Mouse (Mus musculus) retina, adult 2 months (tissue): ENCODE data around the gene Hsp90ab1.

Source experiments
- DNase-seq: peaks from one replicate; pipeline ENCODE4 v3.0.0-alpha.2; 2012; ENCODE audit warnings: low read depth, low spot score

Gene Hsp90ab1

DNA sequence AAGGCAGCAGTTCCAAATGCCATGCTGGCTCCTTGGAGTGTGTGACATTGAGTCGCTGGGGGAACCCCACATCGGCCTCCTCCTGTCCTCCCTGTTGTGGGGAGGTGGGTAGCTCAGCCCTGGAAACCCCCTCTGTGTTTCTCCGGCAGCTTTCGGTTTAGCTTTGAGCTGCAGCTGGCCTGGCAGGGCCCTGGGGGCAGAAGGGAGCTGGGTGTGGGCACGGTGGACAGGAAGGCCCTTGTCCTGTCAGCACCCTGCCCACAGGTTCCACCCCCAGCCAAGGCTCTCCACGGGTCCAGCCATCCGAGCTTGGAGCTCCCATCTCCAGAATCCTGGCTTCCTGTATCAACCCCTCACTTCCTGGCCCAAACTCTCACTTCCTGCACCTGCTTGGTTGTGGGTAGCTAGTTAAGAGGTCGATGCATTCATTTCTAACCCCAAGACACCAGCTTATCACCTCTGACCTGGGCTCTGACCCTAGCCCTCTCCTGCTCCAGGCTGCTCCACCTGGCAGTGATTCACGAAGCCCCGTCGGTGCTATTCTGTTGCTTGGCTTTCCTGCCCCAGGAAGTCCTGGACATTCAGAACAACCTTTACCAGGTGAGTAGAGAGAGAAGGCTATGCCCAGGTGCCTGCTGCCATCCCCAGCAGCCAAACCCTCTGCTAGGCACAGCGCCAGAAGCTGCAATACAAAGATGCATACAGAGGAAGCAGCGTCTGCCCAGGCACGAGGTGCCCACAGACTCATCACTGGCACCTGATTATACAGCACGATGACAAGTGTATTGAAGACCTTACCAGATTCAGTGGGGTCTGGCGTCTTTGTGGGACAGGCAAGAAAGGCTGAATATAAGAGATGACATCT lies 14.8 kb downstream of the Hsp90ab1 start:
- no peak for DNase-seq

DNA sequence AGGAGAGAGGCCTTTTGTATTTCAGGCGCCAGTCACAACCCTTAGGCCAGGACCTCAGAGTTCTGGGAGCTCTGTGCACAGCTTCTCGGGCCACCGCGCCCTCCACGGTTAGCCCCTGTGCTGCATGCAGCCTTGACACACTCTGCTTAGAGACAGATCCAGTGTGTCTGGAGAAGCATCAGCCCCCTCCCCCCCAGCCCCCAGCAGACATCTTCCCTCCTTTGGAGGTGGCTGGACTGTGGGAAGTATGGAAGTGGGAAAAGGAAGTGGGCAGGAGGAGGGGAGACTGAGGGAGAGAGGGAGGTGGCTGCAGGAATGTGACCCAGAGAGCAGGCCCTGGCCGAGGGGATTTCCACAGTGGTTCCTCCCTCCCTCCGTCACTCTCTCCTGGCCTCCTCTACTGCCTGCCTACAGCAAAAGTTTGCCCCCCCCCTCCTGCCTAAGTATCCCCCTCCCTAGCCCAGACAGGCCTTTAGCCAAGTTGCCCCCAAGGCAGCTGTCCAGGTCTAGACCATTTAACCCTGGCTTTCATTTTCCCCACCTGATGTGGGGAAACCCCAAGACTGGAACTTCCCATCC lies 15.7 kb downstream of the Hsp90ab1 start:
- no peak for DNase-seq

DNA sequence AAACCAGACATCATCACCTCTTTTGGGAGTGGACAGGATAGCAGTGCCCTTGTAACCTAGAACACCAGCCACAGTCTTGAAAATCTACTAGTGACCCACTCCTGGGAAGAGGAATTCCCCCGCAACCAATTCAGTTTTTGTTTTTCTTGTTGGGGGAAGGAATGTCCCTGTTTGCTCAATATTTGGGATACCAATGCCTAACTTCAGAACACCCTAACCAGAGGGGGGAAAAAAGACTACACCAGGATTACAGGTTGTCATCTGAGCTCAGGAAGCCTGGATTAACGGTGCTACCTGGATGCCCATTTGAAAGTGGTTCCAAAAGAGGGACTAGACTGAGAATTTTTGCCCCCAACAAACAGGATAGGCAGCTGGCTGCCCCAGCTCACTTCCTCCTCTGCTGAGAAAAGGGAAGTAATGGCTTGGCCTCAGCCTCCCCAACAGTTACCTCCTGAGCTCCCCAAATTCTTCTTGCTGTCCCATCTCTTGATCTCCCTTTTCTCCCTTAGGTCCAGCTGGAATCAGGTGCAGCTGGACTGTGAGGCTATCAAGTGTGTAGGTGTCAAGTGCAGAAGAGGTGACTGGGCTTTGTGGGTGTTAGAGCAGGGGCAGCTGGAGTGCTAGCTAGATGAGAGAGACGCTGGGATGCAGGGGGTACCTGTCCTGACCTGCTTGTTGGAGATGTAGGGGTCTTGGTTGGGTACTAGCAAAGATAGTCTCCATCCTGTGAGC lies 16.4 kb downstream of the Hsp90ab1 start:
- DNase-seq = no peak

DNA sequence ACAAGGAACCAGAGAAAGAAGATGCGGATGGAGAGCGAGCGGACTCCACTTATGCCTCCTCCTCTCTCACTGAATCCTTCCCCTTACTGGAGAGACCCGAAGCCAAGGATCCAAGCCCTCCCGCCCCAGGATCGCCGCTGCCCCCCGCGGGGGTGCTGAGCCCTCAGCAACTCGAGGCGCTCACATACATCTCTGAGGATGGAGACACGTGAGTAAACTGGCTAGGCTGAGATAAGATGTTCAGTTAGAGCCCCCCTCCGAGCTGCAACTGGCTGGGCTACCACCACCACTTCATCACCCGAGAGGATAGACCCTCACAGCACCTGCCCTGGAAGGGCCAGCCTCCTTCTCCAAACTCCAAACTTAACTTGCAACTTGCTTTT lies 17.0 kb downstream of the Hsp90ab1 start:
- no peak for DNase-seq

DNA sequence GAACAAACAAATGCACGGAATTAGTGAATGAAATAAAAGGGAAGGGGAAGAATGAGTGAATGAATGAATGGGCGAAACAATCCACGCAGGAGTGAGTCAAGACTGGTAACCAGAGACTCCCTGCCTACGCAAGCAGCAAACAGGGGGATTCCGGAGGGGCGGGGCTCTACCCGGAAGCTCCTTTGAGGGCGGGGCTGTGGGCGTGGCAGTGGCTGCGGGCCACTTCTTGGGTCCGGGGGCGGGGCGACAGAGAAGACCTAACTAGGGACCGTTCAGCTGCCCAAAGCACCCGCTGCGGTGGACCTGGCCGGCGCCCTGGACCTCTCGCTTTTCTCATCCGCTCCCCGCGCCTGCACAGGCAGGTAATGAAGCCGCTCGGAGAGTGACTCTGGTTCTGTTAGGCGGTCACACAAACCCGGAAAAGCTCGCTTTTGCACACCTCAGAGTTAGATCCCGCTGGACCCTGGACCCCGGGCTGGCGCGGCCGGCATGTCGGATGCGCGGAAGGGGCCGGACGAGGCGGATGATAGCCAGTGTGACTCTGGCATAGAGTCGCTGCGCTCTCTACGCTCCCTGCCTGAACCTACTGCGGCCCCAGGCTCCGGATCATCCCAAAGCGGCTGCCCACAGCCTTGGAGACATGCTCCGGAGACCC lies 17.5 kb downstream of the Hsp90ab1 start, which contains the start of gene Nfkbie:
Gene Nfkbie, plus strand, starts transcription at position 252 of the 655 bp plus-strand sequence.
- peak; percentile 77 for DNase-seq

DNA sequence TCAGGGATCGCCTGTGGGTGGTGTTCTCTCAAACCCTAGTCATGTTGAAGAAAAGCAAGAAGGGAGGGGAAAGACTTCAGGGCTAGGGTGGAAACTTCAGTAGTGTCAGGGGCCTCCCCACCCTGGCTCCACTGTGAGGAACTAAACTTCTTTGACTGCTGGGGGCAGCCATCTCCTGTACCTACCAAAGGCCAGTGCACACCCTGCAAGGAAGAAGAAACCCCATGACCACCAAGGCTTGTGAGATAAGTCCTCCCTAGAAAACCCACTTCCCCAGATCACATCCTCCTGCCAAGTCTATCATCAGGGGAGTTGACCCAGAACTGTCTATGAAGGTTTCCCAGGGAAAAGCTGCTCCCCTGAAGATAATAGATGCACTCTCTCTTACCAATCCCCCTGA lies 18.7 kb downstream of the Hsp90ab1 start:
- no peak for DNase-seq

DNA sequence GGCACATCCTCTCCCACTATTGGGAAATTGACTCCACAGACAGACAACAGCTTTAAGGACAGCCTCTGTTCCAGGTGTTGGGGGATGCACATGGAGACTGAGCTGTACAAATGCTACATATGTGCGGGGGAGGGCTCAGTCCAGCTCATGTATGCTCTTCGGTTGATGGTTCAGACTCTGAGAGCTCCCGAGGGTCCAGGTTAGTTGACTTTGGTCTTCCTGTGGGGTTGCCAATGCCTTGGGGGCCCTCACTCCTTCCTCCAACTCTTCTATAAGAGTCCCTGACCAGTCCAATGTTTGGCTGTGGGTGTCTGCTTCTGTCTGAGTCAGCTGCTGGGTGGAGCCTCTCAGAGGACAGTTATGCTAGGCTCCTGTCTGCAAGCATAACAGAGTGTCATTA lies 20.0 kb downstream of the Hsp90ab1 start:
- no peak for DNase-seq

DNA sequence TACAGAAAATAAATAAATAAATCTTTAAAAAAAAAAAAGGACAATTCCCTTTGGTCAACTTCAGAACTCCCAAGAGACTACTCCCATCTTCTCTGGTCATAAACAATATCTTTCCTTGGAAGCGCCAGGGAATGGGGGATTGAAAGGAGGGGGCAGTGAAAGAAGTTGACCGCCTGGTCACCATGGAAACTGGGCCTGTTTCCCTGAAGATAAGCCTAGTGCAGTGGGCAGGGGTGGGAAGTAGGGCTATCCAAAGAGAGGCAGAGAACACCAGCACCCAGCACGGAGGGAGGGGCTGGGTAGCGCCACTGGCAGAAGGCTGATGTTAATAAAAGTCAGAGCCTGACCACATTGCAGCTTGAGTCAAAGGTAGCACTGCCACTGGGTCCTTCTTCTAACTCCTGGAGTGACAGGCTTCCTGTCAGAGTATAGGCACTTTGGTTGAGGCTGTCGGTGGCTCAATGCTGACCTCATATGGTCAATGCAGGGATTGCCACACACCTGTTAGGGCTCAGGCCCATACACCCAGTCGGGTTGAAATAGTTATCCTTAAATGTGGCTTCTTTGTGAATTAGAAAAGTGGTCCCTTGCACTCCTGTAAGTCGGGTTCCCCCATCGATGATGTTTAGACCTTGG lies 21.1 kb downstream of the Hsp90ab1 start:
- DNase-seq = no peak

DNA sequence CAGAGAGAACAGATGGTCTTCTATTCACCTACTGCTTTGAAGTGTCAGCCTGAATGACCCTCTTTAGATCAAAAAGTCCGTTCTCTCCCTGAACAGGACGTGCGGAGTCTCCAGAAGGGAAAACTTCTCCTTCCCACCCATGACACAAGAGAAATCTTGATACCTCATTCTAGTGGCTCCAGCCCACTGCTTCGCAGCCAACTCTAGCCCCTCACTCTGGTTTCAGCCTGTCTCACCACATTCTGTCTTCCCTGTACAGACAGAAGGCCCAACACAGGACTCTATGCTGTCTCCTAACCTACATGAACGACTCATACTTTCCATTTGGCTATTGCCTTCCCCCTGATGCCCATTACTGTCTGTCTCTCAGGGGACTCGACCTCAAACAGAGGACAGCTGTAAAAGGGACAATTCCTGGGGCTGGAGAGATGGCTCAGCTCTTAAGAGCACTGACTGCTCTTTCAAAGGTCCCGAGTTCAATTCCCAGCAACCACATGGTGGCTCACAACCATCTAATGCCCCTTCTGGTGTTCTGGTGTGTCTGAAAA lies 21.7 kb downstream of the Hsp90ab1 start:
- DNase-seq = no peak

DNA sequence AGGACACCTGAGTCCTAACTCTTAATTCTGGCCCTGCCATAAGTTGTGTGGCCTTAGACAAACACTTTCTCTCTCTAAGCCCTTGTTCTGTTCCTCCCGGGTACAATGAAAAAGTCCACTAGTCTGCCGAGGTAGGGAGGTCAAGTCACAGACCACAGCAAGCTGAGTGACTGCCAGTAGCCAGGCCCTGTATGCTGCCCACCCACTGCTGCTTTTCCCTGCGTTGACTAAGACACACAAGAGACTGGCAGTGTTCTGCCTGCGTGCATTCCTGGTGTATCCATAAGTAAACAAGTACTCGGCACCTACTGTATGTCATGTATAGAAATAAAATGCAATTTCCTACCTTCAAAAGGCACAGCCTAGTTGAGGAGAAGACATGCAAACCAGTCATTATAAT lies 22.8 kb downstream of the Hsp90ab1 start:
- no peak for DNase-seq

DNA sequence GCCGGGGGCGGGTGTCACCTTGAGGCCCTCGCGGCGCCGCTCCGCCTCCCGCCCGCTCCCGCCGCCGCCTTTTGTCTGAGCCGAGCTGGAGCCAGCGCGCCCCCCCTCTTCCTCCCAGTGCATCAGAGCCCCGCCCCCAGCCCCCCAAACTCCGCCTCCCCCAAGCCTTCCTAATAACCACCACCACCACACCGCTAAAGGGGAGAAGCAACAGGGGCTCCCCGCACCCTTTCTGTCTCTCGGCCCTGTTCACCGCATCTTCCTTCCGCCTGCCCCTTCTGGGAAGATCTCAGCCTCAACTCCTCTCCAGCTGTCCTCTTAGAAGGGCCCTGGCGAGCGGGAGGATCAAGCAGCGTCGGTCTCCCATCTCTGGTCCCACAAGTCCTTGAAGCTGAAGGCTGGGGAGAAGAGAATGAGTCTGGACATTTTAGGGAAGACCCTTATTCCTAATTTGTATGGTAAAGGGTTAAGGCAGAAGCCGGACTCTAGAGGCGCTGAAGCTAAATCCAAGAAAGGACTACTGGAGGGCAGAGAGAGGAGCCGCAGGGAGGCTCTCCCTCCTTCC lies 23.4 kb downstream of the Hsp90ab1 start, which contains the start of gene Tmem151b:
Gene Tmem151b, minus strand, starts transcription at position 61 of the 565 bp plus-strand sequence.
- no peak for DNase-seq

DNA sequence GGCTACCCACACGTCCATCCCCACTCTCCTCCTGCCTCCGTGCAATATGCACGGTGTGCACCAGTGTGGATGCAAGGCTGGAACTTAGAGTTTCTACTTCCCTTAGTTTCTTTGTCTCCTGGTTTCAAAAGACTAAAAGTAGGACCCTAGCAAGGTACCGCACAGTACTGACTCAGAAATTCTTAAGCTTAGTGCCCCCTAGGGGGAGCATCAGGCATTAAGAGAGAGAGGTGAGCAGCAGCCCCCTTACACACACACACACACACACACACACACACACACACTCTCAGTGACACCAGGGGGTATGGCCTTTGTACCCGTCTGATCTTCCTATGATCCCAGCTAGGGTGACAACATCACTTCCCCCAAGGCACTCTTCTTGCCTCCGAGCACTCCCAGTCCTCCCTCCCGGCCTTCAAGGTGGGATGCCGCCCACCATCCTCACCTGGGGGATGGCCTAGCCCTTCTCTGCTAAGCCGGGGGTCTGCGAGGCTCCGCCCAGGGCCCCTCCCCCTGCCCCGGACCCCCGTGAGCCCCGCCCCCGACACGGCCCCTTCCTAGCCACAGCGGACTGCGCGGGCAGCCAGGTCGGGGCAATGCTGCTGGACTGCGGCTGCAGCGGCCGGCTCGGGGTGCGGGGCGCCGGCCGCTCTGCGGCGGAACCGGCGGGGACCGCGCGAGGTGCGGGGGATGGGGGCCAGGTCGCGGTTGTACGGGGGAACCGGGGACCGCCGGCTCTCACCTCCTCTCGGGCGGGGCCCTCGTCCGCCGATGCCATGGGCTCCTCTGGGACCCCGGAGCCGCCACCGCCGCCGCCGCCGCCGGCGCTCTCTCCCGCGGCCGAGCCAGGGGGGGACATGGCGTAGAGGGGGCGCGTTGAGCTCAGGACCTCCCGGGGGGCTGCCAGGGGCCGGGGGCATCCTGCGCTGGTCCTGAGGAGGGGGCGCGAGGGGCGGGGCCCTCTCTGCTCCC lies 24.2 kb downstream of the Hsp90ab1 start:
- no peak for DNase-seq

DNA sequence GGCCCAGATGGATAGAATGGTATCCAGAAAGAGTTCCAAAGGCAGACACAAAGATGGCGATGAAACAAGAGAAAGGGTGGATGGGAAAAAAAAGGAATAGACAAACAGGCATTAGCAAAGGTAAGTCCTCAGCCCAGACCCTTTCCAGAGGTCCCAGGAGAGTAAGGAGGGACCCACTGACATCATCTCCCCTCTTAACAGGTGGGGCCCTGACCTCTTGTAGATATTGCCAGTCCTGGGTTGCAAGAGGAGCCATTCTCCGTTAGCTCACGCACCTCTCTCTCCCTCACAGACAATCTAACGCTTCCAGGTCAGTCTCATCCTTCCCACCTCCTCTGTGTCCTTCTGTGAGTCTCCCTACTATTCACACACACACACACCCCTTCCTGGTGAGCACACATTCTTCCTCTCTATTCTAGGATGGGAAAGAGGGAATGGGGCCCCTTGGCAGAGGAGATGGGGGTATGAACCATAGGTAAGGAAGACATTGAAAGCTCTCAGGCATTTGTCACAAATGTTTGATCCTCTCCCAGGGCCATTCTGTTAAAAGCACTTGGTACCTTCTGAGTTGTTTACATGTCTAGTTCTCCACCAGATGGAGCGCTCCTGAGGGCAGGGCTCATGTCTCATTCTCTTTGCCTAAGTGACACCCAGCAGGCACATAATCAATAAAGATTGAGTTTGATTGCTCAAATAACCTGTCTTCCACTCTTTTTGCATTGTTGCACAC lies 25.4 kb downstream of the Hsp90ab1 start:
- no peak for DNase-seq

DNA sequence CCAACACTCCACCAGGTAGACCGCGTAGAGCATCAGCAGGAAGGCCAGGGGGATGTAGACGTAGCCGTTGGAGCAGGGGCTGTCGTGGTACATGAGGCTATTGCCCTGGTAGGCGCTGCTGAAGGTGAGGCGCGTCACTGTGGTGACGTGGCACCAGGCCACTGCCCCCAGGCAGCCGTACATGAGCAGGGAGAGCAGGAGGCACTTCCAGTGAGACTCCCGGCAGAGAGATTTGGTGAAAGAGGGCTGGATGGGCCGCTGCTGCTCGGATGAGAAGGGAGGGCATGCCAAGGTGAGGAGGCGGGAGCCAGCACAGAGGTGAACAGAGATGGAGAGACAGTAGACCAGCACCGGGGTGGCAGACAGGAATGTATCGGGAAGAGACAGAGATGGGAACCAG lies 26.1 kb downstream of the Hsp90ab1 start:
- DNase-seq = no peak

DNA sequence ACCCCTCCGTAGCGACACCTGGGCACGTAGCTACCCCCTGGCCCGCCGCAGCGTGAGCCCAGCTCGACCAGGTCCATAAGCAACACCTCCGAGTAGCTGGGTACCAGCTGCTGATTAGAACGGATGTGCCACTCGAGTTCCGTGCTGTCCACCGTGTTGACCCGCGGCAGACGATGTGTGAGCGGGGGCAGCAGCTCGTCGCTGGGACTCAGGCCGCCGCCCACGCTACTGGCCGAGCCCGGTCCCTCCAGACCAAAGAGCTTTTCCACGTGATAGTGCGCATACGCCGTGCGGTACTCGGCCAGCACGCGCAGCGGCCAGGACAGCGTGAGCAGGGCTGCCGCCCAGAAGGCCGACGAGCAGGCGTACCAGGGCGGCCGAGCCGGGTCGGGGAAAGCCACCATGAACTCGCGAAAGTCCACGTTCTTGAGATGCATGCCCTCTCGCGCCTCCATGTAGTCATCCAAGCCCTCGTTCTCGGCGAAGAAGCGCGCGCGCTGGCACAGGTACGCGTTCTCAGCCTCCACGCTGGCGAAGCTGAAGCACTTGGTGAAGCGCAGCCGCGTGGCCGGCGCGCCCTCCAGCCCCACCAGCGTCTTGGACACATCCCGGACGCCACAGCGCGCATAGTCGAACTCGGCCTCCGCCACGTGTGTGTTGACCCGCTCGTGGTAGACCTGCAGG lies 27.7 kb downstream of the Hsp90ab1 start:
- DNase-seq = no peak

DNA sequence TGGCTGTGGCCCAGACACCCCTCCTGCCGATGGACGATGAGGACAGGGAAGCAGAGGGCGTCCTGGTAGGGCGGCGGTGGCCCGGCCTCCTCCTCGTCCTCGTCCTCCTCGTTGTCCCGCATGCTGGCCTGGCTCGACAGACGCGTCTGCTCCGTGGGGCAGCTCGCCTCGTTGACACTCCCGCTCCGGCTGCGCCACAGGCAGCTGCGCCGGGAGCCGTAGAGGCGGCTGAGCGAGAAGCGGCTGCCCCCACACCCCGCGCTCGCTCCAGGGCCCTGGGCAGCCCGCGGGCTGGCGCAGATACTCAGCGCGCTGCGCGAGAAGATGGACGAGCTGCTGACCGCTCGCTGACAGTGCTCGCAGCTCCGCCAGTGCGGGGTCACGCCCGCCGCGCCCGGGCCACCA lies 28.2 kb downstream of the Hsp90ab1 start:
- DNase-seq = no peak

DNA sequence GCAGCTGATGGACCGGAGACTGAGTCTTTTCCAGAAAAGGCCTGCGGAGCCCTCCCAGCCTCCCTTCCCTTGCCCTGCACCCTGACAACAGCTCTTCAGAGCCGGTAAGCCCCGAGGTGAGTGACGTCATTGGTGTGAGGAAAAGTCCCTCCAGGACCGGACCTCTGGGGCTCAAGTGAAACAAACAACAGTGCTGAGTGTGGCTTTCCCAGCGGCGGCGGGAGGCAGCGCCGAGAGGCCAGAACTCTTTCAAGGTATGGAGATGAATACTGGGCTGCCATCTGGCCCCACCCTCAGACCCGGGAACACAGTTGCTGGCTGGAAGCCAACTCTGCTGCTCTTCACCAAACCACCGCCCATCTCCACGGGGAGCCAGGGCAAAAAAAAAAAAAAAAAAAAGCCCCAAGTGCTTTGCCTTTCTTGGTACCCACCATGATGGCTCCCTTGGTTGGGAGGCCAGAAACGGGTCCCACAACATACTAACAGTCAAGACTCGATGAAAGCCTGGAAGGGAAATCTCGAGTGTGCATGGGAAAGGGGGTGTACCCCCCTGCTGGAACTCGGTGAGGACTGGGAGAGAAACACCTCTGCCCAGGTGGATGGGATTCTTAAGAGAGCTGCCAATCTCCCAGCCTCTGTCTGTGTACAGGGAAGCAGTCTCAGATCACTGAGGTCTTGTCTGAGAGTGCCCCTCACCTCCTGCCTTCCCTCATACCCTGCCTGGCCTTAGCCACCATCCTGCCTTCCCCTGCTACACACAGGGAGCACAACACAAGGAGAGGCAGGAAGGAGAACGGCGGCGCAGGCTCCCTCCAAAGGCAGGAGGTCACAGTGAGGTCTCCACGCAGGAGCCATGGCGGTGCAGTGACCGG lies 28.8 kb downstream of the Hsp90ab1 start:
- DNase-seq = no peak
